Mouse (Mus musculus): ENCODE measurements around the gene Klk13.

The Klk13 gene

GRCm38 (mm10) chr7:43766484-43766883, 54.1 kb downstream of the Klk13 start:
- in situ Hi-C loops (cut with MboI; ENCODE audit: low pct_unique_long_range_greater_than_20kb in 1 of 2, low sequenced_read_pairs in 2 of 2, unreplicated experiment in 1 of 2), result no loop called here

- in situ Hi-C loops (cut with MboI; ENCODE audit: low pct_unique_long_range_greater_than_20kb in 1 of 2, low sequenced_read_pairs in 2 of 2, unreplicated experiment in 1 of 2), result no loop called here
Observed at GRCm38 (mm10) chr7:43768597-43768996, 56.2 kb downstream of the Klk13 start, which contains the start of gene Klk12. TSS of gene Klk12 (plus strand) at chr7:43768897.

GRCm38 (mm10) chr7:43769636-43770035, 57.3 kb downstream of the Klk13 start:
- in situ Hi-C loops (cut with MboI; ENCODE audit: low pct_unique_long_range_greater_than_20kb in 1 of 2, low sequenced_read_pairs in 2 of 2, unreplicated experiment in 1 of 2), result no loop called here

- in situ Hi-C loops (cut with MboI; ENCODE audit: low pct_unique_long_range_greater_than_20kb in 1 of 2, low sequenced_read_pairs in 2 of 2, unreplicated experiment in 1 of 2), result no loop called here
Observed at GRCm38 (mm10) chr7:43770701-43771100, 58.3 kb downstream of the Klk13 start.

GRCm38 (mm10) chr7:43771916-43772315, 59.5 kb downstream of the Klk13 start:
- in situ Hi-C loops (cut with MboI; ENCODE audit: low pct_unique_long_range_greater_than_20kb in 1 of 2, low sequenced_read_pairs in 2 of 2, unreplicated experiment in 1 of 2), result no loop called here

- in situ Hi-C loops (cut with MboI; ENCODE audit: low pct_unique_long_range_greater_than_20kb in 1 of 2, low sequenced_read_pairs in 2 of 2, unreplicated experiment in 1 of 2), result no loop called here
Observed at GRCm38 (mm10) chr7:43772901-43773300, 60.5 kb downstream of the Klk13 start.

GRCm38 (mm10) chr7:43774364-43774763, 62.0 kb downstream of the Klk13 start, which contains the start of gene Klk11:
TSS of gene Klk11 (plus strand) at chr7:43774604.
- in situ Hi-C loops (cut with MboI; ENCODE audit: low pct_unique_long_range_greater_than_20kb in 1 of 2, low sequenced_read_pairs in 2 of 2, unreplicated experiment in 1 of 2), result no loop called here

- in situ Hi-C loops (cut with MboI; ENCODE audit: low pct_unique_long_range_greater_than_20kb in 1 of 2, low sequenced_read_pairs in 2 of 2, unreplicated experiment in 1 of 2), result no loop called here
Observed at GRCm38 (mm10) chr7:43774802-43775201, 62.4 kb downstream of the Klk13 start.

- in situ Hi-C loops (cut with MboI; ENCODE audit: low pct_unique_long_range_greater_than_20kb in 1 of 2, low sequenced_read_pairs in 2 of 2, unreplicated experiment in 1 of 2), result no loop called here
Observed at GRCm38 (mm10) chr7:43775311-43776057, 63.1 kb downstream of the Klk13 start.

GRCm38 (mm10) chr7:43776506-43776905, 64.1 kb downstream of the Klk13 start:
- in situ Hi-C loops (cut with MboI; ENCODE audit: low pct_unique_long_range_greater_than_20kb in 1 of 2, low sequenced_read_pairs in 2 of 2, unreplicated experiment in 1 of 2), result no loop called here

Data from mouse embryonic stem cell (cell line).